Mouse (Mus musculus) CH12F3 (cell line): ENCODE data around the gene Zfr.
"Not testable (repeated sequence)": the region's sequence is repeated elsewhere in the genome, so short reads cannot be mapped to it uniquely, and the experiment has no call there.

Experiments used
- in situ Hi-C: fragments of 300-500 bp; cut with MboI; formaldehyde crosslinking; loops from 2 replicates; pipeline ENCODE4 v1.14.3; 2020; ENCODE audit warnings: low sequenced_read_pairs

Gene Zfr

DNA sequence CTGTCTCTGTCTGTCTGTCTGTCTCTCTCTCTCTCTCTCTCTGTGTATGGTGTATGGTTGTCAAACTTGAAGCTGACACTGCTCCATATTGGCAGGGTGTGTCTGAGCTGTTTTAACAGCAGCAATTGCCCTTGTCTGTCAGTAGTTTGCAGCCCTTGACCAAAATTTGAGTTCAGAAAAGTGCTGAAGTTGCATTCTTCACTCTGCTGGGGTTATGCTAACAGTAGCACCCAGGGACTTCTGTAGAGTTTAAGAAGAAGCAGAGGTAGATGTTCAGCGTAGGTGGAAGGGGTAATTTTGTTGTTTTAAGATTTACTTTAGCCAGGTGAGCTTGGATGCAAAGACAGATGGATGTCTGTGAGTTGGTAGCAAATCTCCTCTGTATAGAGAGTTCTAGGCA lies 94.6 kb downstream of the Zfr start:
- in situ Hi-C loops = no loop called here

DNA sequence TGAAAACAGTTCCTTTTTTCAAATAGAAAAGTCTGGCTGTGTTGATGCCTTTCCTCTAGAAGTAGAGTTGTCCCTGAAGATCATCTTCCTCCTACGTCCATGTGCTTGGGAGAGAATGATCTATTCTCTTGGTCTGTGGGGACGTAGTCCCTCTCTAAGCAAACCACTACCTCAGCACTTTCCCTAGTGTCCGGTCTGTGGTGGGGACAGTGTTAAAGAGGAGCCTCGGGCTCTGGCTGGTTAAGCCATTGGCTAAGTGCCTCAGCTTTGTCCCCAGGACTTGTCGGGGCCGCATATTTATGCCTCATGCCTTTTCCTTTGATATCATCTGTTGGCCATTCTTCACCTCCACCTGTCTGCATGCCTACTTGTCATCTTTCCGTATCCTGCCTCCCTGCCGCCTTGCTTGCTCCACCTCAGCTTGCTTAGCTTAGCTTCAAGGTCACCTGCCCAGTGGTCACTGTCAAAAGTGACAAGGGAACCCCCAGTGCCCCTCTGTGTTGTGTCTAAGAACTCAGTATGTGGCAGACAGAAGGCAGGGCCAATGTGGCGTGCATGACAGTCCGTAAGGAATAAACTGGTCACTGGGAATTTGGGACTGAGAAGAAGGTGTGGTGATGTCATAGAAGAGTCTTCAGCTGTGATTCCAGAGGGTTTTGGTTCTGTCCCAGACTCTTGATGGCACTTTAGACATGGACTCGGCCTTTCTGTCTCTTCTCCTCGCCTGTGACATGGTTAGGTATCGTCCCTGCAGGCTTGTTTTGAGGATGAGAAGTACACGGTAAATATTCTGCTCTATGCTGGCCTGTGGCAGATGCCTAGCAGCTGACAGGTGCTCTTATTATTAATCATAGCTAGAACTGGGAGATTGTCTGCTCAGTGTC lies 97.1 kb downstream of the Zfr start:
- in situ Hi-C loops = no loop called here

DNA sequence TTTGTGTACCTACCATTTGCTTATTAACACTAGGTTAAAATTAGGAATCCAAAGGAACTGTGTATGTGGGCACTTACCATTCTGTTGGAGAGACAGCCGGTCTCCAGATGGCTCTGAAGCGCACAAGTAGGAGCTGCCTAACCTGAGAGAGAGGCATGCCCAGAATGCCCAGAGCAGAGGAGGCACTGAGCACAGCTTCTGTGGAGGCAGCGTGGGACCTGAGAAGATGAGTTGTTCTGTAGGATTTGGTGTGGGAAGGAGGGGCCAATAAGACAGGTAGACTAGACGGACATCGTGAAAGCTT lies 97.7 kb downstream of the Zfr start:
- in situ Hi-C loops = no loop called here

DNA sequence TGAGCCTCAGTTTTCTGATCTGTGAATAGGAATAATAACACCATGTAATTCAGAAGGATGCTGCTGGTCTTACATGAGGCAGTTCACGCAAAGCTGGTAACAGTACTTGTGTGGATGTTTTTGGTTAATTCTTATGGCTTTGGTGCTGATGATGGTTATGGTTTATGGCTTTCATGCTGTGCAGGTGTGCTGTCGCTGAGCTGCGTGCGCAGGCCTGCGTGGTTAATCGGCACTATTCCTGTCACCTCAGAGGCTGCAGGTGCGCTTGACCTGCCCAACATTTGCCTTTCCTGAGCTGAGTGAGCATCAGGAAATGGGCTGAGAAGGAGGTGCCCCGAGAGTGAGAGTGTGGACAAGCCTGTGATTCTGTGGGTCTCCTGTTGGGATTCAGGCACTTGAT lies 98.5 kb downstream of the Zfr start:
- in situ Hi-C loops = no loop called here

DNA sequence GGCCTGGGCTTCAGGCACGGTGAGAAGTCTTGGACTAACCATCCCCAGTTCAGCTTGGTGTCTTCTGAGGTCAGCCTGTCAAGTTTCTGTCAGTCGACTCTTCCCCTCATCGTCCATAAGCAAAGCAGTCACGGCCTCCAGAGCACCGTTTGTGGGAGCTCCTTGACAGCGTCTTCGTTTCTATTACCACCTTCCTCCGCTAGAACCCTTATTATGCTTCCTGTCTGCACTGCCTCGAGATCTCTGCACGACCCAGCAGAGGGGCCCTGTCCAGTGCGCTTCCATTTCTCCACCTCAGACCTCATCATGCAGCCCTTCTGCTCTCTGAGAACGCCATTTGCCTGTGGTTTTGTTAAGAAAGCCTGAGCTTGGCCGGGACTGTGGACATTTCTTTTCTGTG lies 99.2 kb downstream of the Zfr start:
- in situ Hi-C loops = no loop called here

DNA sequence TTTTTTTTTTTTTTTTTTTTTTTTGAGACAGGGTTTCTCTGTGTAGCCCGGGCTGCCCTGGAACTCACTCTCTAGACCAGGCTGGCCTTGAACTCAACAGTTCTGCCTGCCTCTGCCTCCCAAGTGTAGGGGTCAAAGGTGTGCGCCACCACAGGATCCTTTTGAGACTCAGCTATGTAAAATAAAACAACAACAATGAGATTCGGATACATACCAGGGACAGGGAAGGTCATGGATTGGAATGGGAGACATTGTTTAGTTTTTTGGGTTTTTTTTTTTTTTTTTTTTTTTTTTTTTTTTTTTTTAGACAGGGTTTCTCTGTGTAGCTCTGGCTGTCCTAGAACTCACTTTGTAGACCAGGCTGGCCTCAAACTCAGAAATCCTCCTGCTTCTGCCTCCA lies 99.7 kb downstream of the Zfr start:
- in situ Hi-C loops = not testable (repeated sequence)

DNA sequence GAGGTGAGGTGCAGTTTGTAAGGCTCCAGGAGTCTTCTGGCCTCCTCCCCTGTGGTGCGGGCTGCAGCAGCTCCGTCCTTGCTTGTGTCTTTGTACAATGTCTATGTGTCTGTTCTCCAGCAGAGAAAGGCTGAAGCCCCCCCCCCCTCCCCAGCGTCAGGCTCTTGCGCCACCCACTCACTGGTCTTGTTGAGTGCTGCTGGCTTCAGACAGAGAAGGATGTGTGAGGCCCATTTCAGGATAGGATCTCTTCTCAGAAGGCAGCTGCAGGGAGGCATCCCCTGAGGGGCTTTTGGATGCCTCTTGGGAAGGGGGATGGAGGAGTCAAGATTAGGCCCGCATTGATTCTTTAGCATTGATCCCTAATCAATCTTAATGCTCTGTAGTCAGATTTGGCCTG lies 100.2 kb downstream of the Zfr start:
- in situ Hi-C loops = no loop called here

DNA sequence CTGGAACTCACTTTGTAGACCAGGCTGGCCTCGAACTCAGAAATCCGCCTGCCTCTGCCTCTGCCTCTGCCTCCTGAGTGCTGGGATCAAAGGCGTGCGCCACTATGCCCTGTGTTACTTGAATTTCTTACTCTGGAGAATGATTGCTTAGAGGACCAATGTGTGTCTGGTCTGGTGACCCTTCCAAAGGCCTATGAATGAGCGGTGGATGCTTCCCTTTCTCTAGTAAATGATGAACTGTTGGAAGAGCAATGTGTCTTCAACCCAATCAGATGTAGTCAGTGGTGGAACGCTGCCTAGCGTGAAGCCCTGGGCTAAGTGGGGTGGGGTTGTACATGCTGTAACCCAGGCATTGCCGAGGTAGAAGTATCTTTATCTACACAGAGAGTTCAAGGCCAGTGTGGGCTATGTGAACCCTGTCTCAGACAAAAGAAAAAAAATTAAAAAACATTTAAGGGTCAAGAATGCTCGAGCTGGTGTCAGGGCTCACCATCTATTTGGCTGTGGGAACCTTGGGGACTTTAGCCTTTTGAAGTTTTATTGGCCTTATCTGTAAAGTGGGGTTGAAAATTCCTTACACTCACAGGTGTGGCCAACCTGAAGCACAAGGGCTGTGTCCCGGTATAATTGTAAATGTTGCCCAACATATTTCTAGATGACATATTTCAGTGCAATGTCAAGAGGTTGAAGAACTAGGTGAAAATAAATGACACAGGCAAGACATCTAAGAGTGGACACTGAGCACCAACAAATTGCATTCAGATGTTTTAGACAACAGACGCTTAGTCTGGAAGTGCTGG lies 101.2 kb downstream of the Zfr start:
- in situ Hi-C loops = no loop called here

DNA sequence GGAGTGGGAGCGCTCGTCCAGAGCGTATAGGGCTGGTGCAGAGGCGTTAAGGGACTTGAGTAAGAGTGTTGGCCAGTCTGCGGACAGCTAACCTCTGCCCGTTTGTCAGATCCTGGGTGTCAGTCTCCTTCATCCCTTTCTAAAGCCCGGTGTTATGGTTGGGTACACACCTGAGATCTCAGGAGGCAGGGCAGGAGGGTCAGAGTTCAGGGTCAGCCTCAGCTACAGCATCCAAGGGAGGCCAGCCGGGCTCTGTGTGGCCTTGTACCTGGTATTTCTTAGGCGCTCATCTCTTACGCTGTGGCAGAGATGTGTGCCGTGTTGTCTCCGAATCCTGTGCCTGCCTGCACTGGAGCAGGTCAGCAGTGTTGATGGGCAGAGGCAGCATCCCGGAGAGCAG lies 103.5 kb downstream of the Zfr start:
- in situ Hi-C loops = no loop called here

DNA sequence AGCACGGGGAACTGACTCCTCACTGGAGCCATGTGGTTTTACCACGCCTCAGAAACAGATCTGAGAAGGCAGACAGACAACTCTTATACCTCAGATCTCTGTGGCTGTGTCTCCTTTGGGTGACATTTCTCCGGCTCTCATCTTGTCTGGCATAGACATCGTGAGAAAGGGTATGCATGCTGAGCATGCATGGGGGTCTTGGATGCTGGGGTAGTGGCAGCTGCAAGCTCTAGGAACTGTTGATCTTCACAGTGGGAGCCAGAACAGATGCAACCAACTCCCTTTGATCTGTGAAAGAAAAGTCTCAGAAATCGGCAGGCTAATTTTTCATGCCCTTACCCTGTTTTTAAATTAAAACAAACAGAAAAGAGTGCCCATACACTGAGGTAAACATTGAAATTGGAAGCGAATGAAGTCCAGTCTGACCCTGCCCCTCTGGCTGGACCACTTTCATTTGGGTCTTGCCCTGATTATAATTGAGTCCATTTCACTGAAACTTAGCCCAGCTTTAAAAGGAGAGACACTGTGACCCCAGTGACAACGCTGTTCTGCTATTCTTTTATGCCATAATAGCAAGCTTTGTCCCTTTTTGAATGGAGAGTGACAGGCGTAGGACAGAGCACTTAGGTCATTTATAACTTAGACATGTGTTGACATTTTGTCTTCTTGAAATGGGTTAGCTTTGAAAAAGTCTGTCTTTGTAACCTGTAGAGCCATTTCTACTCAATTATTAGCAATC lies 105.1 kb downstream of the Zfr start:
- in situ Hi-C loops = no loop called here

DNA sequence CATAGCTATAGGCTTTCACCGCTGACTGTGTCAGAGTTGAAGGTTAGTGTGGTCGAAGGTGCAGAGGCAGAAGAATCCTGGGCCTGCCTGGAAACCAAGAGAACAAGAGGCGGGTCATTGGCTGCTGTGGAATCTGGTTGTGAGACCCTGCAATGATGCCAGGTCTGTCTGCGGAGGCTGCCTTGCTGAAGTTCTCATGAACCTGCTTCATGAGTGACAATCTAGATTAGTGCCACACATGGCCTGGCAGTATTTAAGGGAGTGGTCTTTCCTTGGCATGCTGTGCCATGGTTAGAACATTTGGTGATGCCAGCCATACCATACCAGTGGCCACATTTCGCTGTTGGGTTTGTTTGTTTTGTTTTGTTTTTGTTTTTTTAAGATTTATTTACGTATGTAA lies 105.8 kb downstream of the Zfr start:
- in situ Hi-C loops = no loop called here

DNA sequence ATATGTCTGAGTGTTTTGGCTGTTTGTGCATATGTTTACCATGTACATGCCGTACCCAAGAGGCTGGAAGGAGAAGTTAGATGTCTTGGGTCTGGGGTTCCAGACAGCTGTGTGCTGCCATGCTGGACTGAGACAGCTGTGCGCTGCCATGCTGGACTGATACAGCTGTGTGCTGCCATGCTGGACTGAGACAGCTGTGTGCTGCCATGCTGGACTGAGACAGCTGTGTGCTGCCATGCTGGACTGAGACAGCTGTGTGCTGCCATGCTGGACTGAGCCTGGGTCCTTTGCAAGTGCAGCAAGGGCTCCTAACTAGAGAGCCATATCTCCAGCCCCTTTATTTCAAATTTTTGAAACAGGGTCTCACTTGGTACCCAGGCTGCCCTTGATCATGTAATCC lies 106.6 kb downstream of the Zfr start:
- in situ Hi-C loops = no loop called here

DNA sequence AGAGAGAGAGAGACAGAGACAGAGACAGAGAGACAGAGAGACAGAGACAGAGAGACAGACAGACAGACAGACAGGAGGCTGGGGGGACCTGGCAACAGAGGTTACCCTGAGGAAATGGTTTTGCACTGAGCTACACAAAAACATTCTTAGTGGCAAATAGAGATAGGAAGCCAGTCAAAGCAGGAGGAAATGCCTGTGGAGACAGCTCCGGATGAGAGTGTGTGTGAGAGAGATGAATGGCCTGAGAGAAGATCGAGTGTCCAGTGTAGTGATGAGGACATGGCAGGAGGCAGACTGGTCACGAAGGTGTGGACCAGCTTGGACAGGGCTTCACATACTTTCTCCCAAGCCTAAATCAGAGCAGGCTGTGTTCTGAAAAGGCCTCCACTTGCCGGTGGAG lies 107.4 kb downstream of the Zfr start:
- in situ Hi-C loops = no loop called here

DNA sequence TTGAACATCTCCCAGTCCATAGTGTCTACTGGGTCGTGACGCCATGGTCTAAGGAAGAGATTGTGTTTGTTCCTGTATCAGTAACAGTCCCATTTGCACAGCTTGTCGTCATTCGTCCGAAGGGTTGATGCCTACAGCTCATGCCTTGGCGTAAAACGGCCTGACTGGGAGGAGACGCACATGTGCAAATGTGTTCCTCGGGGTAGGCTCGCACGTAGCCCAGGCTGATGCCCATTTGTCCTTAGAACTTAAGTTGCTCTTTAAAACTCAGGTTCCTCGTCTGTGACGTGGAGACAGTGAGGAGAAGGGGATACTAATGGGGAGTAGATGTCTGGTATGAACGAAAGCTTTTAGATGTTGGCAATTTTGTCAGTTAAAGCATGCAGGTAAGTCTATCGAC lies 109.3 kb downstream of the Zfr start:
- in situ Hi-C loops = no loop called here

DNA sequence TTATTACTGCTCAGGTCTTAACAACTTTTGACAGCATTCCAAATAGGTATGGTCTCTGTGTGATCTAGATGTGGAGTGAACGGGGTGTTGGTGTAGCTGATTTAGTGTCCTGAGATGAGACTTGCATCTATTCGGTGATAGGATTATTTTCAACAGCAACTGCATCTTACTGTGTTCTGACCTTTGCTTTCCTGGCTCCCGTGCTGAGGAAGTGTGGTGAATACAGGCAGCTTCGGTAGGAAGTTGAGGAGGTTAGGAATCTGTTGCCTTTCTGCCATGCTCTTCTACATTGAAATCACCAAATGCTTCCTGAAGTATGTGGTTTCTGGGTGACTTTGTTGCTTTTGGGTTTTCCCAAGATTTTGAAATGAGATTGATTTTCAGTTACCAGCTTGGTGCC lies 109.7 kb downstream of the Zfr start:
- in situ Hi-C loops = no loop called here

DNA sequence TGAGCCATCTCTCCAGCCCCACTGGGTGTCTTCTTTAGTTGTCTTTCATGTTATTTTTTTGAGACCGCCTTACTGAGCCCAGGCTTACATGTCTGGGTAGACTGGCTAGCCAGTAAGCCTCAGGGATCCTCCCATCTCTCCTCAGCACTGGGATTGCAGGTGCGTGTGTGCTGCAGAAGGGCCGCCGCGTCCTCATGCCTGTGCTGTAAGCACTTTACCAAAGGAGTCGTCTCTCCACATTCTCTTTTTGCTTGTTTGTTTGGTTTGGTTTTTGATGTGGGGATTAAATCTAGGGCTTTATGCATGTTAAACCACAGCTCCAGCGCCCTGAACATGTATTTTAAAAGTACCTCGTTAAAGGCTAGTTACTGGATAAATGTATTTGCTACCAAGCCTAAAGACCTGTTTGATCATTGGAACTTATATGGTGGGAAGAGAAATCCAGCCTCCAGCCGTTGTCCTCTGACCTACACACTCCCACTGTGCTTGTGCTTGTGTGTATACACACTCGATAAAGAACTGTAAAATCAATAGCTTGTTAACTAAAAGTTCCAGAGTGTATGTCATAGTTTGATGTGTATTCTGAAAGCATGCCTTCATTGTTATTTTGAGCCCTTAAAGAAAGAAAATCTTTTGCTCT lies 112.1 kb downstream of the Zfr start:
- in situ Hi-C loops = no loop called here

DNA sequence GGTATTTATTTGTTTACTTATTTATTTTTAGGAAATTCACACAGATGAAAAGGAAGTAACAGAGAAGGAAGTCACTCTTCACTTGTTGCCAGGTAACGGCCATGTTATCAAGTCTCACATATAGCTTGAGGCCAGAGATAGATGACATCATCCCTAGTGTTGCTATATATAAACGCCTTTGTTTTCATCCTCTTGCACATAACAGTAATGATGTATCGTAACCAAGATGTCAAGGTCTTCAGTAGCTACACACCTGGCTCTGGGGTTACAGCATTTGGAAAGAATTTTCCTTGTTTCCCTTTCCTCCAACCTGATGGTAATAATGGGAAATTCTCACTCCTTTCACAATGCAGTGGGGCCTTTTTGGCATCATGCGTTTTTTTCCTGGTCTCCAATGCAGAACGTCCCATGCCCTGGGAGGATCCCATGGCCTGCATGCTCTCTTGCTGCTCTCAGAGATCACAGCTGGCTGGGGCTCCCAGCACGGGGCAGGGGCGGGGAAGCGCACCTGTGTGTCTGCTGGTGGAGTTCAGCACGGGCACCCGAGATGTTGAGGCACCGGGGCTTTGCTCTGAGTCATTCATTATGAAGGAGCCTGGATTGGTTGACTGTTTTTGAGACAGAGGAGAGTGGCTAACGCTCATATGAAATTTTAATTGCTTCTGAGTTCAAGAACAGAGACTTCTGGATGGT lies 112.8 kb downstream of the Zfr start:
- in situ Hi-C loops = no loop called here

DNA sequence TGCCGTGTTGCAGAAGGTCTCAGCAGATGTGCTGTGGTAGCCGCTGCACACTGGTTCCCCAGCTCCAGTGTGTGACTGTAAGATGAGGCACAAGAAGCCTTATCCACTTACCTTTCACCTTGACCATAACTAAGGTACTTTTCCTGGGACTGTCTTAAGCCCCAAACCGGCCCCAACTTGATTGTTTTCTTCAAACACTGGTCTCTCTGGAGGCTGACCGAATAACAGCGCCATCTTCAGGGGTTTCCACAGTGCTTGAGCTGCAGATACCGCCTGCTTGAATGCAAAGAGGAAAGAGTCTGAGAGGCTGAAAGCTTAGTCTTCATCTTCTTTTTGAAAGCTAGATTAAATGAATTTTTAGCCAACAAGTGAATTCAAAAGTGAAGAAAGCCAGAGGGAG lies 113.8 kb downstream of the Zfr start:
- in situ Hi-C loops = no loop called here

DNA sequence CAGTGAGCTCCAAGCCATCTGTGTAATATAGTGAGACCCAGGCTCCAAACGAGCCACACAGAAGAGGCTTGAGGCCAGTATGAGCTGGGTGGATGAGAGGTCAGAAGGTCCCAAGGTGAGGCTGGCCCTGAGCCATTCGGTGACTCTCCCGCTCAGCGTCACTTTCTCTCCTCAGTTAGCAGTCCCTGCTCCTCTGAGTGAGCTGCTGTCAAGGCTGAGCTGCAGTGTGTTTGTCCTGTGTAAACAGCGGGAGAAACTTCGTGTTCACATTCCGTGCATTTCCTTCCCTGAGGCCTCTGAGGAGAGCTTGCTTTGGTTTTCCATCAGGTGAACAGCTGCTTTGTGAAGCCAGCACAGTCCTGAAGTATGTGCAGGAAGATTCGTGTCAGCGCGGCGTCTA lies 114.8 kb downstream of the Zfr start:
- in situ Hi-C loops = no loop called here

DNA sequence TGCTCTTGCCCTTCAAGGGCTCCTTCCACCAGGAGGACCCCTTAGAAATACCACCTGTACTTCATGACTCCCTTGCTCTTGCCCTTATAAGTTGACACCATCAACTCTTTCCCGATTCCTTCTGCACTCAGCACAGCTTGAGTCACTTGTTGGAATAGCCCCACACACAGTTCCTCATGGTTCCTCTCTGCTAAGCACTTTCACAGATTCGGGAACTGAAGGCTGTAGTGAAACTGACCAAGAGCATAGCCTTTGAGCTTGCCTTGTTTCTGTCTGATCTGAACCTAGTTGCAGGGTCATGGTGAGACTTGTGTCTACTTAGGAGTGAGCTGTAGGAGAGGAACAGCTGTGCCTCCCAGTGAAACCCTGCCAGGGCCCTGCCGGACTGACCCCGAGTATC lies 115.4 kb downstream of the Zfr start:
- in situ Hi-C loops = no loop called here
